Mouse (Mus musculus): ENCODE results near the gene Cbl. TPM values are rescaled to one million over a fixed set of nuclear protein-coding genes. Genes with fewer than 3 reads are reported as not detected.

Gene Cbl
- polyA plus RNA-seq, 1 experiment from 2014 or later = 22.9 TPM

DNA sequence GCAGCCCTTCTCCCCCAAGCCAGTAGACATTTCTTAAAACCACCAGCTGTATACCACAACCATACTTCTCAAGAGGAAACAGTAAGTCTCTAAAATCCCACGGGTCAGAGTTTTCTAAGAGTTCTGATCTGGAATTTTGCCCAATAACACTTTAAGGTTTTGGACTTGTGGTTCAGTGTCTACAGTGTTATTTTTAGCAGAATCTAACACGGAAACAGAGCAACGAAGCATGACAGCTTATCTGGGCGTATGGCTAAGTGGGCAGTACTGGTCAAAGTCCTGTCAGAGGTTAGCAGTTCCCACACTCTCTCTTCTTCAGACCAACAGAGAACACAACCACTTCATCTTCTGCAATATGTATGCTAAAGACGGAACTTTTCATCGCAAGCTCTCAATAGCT is 58.3 kb downstream of the Cbl start:
- Histone ChIP-seq H3K9ac (no peak overlapping the region), H3K27ac (peak overlapping the region; percentile 76; the same call in 1 of the 2 replicates), H3K36me3 (peaks cover 44% of the 10 kb centered on the region), H3K4me3 (replicated peaks) (no peak overlapping the region), H3K4me2 (0 out of 2 replicates have a peak overlapping the region, but pooled peaks have one; percentile 9), H3K27me3 (no peaks in the 10 kb centered on the region), H3K4me1 (peaks cover 10% of the 10 kb centered on the region), H3K9me3 (replicated peaks) (peaks cover 4% of the 10 kb centered on the region; the same call in 1 of the 2 replicates)
- WGBS = 40% methylated on average over 6 of the region's 6 CpGs
- ATAC-seq (replicated peaks; ENCODE audit: low FRiP score) = peak; percentile 69; the same call in 1 of the 2 replicates

DNA sequence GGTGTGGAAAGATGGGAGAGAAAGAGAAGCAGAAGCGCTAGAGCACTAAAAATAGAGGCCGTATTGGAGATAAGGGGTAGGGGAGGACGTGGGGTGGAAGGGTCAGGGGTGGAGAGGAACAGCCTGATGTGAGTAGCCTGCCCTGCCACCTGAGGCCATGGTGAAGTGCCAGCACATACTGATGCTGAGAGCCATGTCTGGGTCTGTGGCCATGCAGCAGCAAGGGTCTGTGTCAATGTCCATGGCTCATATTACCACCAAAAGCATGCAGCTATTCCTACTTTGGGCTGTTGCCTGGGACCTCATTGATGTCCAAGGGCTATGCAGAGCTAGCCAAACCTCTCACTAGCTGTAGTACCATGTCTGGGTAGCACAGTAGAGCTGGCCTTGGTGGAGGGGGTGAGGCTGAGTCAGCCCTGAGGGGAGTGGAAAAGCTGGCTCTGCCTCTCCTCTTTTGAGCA is 63.1 kb downstream of the Cbl start:
- Histone ChIP-seq H3K27me3 (no peaks in the 10 kb centered on the region), H3K4me1 (peaks cover 3% of the 10 kb centered on the region), H3K36me3 (peaks cover 65% of the 10 kb centered on the region), H3K4me2 (no peak overlapping the region), H3K4me3 (replicated peaks) (no peak overlapping the region), H3K27ac (no peak overlapping the region), H3K9ac (no peak overlapping the region), H3K9me3 (replicated peaks) (no peaks in the 10 kb centered on the region)
- 76% methylated on average over 3 of the region's 3 CpGs for whole genome bisulfite sequencing
- no peak for ATAC-seq (replicated peaks; ENCODE audit: low FRiP score)

DNA sequence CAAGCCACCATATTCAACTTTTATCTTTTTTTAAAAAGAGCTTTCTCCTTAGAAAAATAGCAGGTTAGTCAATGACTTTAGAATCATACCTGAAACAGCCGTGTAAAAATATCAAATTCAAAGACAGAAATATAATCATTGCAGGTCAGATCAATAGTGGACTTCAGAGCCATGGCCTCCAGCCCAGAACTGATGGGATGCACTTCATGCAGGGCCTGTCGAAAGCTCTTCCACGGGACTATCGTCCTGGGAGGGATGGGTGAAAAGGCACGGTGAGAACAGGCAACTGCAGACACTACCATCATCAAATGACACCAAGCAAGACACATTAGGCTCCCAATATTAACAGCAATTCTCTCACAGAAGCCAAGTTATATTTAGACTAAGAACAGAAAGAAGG is 64.9 kb downstream of the Cbl start:
- no peak for ATAC-seq (replicated peaks; ENCODE audit: low FRiP score)
- Histone ChIP-seq H3K36me3 (peaks cover 83% of the 10 kb centered on the region), H3K27me3 (no peaks in the 10 kb centered on the region), H3K27ac (no peak overlapping the region), H3K4me3 (replicated peaks) (no peak overlapping the region), H3K4me1 (no peaks in the 10 kb centered on the region), H3K9me3 (replicated peaks) (no peaks in the 10 kb centered on the region), H3K9ac (no peak overlapping the region), H3K4me2 (no peak overlapping the region)
- 89% methylated on average over 5 of the region's 5 CpGs for WGBS

DNA sequence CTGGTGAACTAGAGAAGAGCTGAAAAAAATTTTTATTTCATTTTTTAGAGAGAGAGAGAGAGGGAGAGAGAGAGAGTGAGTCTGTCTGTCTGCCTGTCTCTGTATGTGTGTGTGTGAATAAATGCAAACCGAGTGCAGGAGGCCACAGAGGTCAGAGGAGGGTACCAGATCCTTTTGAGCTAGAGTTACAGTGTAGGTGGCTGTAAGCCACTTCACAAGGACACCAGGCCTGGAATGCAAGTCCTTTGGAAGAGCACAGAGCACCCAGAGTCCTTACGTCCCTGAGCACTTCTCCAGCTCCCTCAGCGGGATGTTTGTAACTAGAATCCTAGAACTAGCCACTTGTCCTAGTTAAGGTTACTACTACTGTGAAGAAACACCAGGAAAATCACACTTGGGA is 74.0 kb downstream of the Cbl start:
- no peaks in the 10 kb centered on the region for H3K4me1 ChIP-seq
- no peak overlapping the region for H3K27ac ChIP-seq
- 69% methylated on average over 3 of the region's 3 CpGs for WGBS
- no peak overlapping the region for H3K9ac ChIP-seq
- peaks cover 91% of the 10 kb centered on the region for H3K36me3 ChIP-seq
- no peaks in the 10 kb centered on the region for H3K9me3 ChIP-seq (replicated peaks)
- H3K4me2 ChIP-seq = no peak overlapping the region
- H3K27me3 ChIP-seq = no peaks in the 10 kb centered on the region
- no peak overlapping the region for H3K4me3 ChIP-seq (replicated peaks)
- ATAC-seq (replicated peaks; ENCODE audit: low FRiP score) = no peak

DNA sequence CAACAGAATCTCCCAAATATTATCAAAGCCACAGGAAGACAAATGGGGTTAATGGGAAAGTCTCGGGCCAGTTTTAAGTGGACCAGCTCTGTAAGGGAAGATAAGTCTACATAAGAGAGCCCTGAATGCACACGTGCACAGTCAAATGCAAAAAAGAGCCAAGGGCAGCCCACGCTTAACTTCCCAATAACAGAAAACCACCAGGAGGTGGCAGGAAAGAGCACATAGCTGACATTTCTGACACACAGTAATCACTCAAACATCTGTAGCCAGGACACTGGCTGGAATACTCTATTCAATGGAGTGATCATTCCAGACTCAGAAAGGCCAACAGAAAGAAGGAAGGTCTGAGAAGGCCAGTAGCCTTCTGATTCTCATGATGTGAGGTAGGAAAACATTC is 86.6 kb downstream of the Cbl start:
- no peak for ATAC-seq (replicated peaks; ENCODE audit: low FRiP score)
- 66% methylated on average over 3 of the region's 3 CpGs for WGBS
- no peak overlapping the region for H3K4me3 ChIP-seq (replicated peaks)
- no peak overlapping the region for H3K27ac ChIP-seq
- H3K9ac ChIP-seq = no peak overlapping the region
- H3K27me3 ChIP-seq = no peaks in the 10 kb centered on the region
- peaks cover 84% of the 10 kb centered on the region for H3K36me3 ChIP-seq
- H3K4me2 ChIP-seq = no peak overlapping the region
- H3K4me1 ChIP-seq = peaks cover 13% of the 10 kb centered on the region
- H3K9me3 ChIP-seq (replicated peaks) = no peaks in the 10 kb centered on the region

DNA sequence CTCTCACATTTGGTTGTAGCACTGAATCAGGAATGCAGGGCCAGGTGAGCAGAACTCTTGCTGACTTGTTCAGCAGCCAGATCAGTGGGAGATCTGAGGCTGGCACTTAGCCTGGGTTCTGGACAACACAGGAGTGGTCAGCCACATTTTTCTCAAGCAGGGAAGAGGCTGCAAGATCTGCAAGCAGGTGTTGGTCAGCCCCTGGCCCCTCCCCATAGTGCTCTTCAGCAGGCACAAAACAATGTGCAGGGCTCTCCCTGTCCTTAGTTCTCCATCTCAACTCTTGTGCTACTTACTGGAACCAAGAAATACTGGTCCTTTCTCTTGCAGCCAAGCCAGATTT is 89.2 kb downstream of the Cbl start:
- Histone ChIP-seq H3K9ac (no peak overlapping the region), H3K4me3 (replicated peaks) (no peak overlapping the region), H3K9me3 (replicated peaks) (no peaks in the 10 kb centered on the region), H3K36me3 (peaks cover 84% of the 10 kb centered on the region), H3K4me1 (peaks cover 13% of the 10 kb centered on the region), H3K4me2 (no peak overlapping the region), H3K27me3 (no peaks in the 10 kb centered on the region), H3K27ac (peak overlapping the region; percentile 74)
- no peak for ATAC-seq (replicated peaks; ENCODE audit: low FRiP score)

DNA sequence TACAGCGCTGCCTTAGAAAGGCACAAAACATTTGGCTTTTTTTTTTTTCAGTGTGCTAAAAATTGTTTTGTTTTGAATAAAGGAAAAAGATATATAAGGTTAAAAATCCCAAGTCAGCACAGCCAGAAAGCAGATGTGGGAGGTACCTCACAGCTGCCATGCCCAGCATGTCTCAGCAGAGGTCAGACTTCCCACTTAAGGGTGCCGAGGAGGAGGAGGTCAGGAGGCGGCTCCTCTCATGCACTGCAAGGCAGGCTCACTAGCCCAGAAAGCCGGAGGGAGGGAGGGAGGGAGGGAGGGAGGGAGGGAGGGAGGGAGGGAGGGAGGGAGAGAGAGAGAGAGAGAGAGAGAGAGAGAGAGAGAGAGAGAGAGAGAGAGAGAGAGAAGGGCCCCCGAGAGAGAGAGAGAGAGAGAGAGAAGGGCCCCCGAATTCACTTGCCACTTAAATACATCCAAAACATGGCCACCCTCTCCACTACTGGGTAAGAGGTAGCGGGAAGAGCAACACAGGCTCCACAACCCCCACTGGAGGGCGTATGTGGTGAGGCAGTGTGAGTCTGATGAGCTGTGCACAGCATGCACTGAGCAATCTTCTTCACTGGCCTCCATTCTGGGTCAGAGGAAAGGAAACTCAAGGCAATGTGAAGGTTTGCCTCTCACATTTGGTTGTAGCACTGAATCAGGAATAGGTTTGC is 89.7 kb downstream of the Cbl start:
- Histone ChIP-seq H3K27ac (peak overlapping the region; percentile 74), H3K4me1 (peaks cover 13% of the 10 kb centered on the region), H3K9ac (no peak overlapping the region), H3K4me3 (replicated peaks) (no peak overlapping the region), H3K27me3 (no peaks in the 10 kb centered on the region), H3K9me3 (replicated peaks) (no peaks in the 10 kb centered on the region), H3K4me2 (no peak overlapping the region), H3K36me3 (peaks cover 84% of the 10 kb centered on the region)
- 31% methylated on average over 7 of the region's 8 CpGs for WGBS
- ATAC-seq (replicated peaks; ENCODE audit: low FRiP score) = 0 out of 2 replicates have a peak, but pooled peaks have one; percentile 67

DNA sequence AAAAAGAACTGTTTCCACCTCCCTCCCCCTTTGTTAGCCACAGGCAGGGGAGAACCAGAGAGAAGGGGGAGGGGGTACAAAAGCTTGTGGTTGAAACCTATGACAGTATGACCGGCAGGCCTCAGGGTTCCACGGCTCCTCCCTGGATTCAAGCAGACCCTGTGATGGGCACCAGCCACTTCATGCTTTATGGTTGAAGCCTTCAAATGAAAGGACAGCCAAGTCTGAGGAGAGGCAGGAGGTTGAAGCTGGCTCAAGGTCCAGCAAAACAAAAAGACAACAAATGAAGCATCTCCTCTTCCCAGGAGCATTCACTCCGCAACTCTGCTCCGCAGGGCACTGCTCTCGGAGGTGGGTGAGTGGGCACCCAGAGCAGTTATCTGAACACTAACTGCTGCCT is 90.4 kb downstream of the Cbl start:
- Histone ChIP-seq H3K9me3 (replicated peaks) (no peaks in the 10 kb centered on the region), H3K9ac (no peak overlapping the region), H3K27me3 (no peaks in the 10 kb centered on the region), H3K4me2 (no peak overlapping the region), H3K27ac (0 out of 2 replicates have a peak overlapping the region, but pooled peaks have one; percentile 58), H3K36me3 (peaks cover 84% of the 10 kb centered on the region), H3K4me1 (peaks cover 13% of the 10 kb centered on the region), H3K4me3 (replicated peaks) (no peak overlapping the region)
- WGBS = 73% methylated on average over 5 of the region's 5 CpGs
- ATAC-seq (replicated peaks; ENCODE audit: low FRiP score) = no peak

DNA sequence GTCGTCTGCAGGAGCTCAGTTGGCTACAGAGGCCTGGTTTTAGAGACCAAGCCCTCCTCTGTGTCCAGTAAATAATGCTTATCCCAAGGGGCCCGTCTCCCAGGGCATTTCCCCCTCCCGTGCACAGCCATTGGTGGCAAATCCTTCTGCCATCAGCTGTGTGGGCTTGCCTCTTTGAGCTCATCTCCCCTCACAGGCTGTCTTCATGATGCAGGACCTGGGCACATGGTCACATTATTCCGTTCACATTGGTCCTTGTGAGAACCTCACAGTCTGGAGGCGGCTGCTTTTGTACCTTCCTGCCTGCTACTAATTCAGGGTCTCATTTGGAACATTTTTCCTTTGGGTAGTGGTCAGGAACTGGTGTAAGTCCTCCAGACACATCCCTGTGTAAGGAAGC is 91.9 kb downstream of the Cbl start:
- Histone ChIP-seq H3K4me3 (replicated peaks) (no peak overlapping the region), H3K4me1 (peaks cover 18% of the 10 kb centered on the region), H3K36me3 (peaks cover 83% of the 10 kb centered on the region), H3K9me3 (replicated peaks) (no peaks in the 10 kb centered on the region), H3K9ac (no peak overlapping the region), H3K4me2 (no peak overlapping the region), H3K27ac (no peak overlapping the region), H3K27me3 (no peaks in the 10 kb centered on the region)
- 65% methylated on average over 5 of the region's 5 CpGs for WGBS
- no peak for ATAC-seq (replicated peaks; ENCODE audit: low FRiP score)

DNA sequence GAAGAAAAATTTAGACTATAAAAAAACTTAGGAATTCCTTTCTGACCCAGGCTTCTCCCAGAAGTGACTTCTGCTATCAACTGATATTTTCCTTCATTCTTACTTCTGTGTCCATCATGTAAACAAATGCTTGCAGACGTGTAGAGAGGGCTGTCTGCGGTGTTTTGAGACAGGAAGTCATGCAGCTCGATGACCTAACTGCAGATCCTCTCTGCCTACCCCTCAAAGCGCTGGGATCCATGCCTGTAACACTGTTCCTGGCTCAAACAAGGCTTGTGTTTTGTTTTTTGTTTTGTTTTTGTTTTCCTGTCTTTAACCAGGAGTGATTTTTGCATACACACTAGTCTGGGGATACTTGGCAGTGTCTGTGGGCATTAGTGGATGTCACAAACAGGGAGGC is 96.0 kb downstream of the Cbl start:
- 53% methylated on average over 4 of the region's 4 CpGs for WGBS
- no peak for ATAC-seq (replicated peaks; ENCODE audit: low FRiP score)
- Histone ChIP-seq H3K36me3 (peaks cover 58% of the 10 kb centered on the region), H3K27me3 (peaks cover 6% of the 10 kb centered on the region), H3K27ac (0 out of 2 replicates have a peak overlapping the region, but pooled peaks have one; percentile 38), H3K9me3 (replicated peaks) (no peaks in the 10 kb centered on the region), H3K4me2 (no peak overlapping the region), H3K9ac (no peak overlapping the region), H3K4me3 (replicated peaks) (no peak overlapping the region), H3K4me1 (peaks cover 45% of the 10 kb centered on the region)

DNA sequence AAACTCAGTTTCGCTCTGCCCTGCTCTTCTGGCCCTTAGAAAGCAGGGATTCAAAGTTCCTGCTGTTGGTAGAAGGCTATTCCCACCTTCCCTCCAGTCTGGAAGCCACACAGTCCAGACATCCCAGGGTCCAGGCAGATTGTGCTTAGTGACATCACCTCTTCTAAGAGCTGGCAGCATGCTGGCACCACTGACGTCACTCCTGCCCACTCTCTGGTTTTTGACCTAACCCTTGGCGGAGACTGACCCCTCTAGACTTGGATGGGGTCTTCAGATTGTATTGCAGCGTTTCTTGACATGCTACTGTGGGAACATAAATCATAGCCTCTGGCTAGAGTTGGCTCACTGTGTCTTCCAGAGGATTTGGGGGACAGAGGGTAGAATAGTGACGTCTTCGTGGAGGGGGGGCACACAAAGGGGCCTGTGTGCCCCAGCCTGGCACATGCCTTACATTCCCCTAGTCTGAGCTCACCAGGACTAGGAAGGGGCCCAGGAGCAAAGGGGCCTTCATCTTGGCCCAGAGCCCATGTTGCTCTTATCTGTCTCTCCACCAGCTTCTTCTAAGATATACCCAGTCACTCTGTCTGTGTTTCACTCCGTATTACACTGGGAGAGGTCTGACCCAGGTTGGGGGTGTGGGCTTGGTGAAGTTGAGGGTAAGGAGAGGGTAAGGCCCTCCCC is 98.0 kb downstream of the Cbl start:
- peak overlapping the region; percentile 65 for H3K9ac ChIP-seq
- no peaks in the 10 kb centered on the region for H3K9me3 ChIP-seq (replicated peaks)
- peak overlapping the region; percentile 63 for H3K4me3 ChIP-seq (replicated peaks)
- H3K4me1 ChIP-seq = peaks cover 63% of the 10 kb centered on the region
- peaks cover 7% of the 10 kb centered on the region for H3K27me3 ChIP-seq
- H3K27ac ChIP-seq = peak overlapping the region; percentile 45
- 32% methylated on average over 7 of the region's 7 CpGs for WGBS
- ATAC-seq (replicated peaks; ENCODE audit: low FRiP score) = no peak
- peak overlapping the region; percentile 92 for H3K4me2 ChIP-seq
- H3K36me3 ChIP-seq = peaks cover 40% of the 10 kb centered on the region

DNA sequence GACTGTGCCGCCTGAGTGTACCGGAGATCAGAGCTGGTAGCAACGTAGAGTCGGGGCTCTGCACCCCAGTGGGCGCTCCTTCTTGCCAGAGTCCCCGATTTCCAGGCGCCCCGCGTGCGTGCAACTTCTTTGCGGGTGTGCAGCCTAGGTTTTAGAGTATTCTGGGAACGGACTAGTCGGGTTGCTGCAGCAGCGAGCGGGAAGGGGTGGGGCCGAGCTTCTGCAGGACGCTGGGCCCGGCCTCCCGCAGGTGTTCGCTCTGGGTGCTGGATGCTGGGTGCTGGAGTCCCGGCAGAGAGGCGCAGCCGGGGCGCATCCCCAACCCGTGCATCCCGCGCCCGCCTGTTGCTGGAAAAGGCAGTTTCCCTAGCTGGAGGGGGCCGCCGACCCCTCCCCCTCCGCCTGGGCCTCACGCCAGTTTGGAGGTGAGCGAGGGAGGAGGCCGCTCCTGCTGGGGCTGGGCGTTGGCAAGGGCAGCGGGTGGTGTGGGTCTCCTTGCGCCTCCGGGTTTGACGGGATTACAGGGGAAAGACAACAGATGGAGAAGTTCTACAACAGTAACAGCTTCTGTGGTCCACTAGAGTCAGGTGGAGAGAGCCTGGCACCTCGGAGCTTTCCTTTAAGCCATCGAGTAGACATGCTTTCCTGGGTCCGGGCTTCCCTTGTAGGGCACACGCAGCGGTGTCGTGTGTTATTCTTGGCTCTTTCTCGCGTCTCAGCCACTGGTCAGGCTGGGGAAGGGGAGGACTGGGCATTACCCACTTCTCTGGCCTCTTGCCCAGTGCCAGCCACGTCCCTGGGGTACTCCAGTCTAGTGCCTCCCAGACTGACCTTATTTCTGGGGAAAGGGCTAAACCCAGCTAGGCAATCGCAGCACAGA is 98.8 kb downstream of the Cbl start:
- peak overlapping the region; percentile 87 for H3K27ac ChIP-seq
- 2% methylated on average over 49 of the region's 49 CpGs for WGBS
- peaks cover 7% of the 10 kb centered on the region for H3K27me3 ChIP-seq
- peak; percentile 28 for ATAC-seq (replicated peaks; ENCODE audit: low FRiP score)
- peak overlapping the region; percentile 92 for H3K4me2 ChIP-seq
- H3K4me1 ChIP-seq = peaks cover 71% of the 10 kb centered on the region
- H3K9me3 ChIP-seq (replicated peaks) = no peaks in the 10 kb centered on the region
- H3K4me3 ChIP-seq (replicated peaks) = peak overlapping the region; percentile 63
- H3K9ac ChIP-seq = peak overlapping the region; percentile 65
- H3K36me3 ChIP-seq = peaks cover 32% of the 10 kb centered on the region

Measured in kidney, embryonic 15.5 days (tissue).